Mouse (Mus musculus) right cerebral cortex, postnatal 10 days (tissue): ENCODE results near the gene Med26.

ENCODE experiments used
- DNase-seq, 2 experiments: peaks; one replicate each; pipeline ENCODE4 v3.0.0; 2021; ENCODE audit warnings: low spot score in 2 of 2

Gene Med26

DNA sequence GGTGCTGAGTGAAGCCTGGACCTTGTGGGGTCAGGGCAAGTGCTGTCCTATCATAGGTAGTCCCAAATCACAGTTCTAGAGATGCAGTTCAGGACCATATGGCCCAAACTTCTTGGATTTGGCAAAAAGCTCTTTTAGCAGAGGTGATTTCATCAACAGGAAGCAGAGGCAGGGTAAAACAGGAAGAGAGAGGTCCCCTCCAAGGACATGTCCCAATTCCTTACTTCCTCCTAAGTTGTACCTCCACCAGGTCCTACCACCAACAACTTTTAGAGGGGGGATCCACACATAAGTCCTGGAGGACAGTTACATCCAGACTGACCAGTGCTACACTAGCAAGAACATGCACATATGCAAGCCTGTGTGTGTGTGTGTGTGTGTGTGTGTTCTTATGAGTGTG is 61.1 kb downstream of the Med26 start:
- DNase-seq = no peak

DNA sequence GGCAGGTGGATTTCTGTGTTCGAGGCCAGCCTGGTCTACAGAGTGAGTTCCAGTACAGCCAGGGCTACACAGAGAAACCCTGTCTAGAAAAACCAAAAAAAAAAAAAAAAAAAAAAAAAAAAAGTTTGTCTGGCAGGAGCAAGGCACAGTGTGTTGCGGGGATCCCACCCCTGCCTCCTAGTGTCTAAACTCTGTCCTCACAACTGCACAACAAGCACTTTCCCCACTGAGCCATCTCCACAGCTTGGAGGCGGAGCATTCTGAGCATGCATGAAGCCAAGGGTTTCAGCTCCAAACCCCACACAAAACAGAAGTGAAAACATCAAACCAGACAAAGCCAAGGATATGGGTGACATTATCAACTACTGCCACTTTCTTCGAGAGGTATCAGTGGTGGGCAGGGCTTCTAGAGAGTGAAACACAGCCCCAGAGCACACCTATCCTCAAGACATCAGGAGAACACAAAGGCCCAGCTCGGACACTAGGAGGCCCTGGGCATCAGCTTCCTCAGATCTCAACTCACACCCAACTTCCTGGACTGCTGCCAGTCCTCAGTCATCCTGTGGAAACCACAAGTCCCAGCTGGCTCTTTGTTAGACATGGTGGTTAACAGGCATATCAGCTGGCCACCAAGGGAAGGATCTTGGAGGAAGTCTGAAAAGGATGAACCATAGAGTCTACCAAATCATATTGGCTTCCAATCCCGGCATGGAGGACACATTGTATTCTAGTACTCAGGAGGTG is 62.4 kb downstream of the Med26 start:
- peak; percentile 70 to 72 for DNase-seq

- peak; percentile 98 to 99 for DNase-seq
Observed at GRCm38 (mm10) chr8:72474826-72475546, 73.1 kb downstream of the Med26 start, which contains the start of gene Cherp. Cherp (minus strand) TSS chr8:72475226.

GRCm38 (mm10) chr8:72470684-72471083 is 77.4 kb downstream of the Med26 start:
- DNase-seq = no peak

DNA sequence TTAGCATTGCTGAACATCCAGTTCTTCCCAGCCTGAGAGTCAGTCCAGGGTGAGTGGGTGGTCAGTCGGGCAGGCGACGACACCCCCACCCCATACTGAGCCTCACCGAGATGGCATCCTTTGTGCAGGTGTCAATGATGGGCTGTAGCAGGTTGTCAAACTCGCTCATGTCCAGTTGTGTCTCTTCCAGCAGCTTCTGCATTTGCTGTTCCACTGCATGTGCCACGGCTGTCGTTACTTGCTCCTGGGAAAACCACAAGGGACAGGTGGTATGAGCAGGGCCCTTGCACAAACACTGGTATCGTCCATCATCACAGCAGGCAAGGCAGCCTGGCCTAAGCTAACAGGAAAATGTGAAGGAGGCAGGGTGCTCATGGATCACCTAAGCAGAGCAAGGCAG is 78.1 kb downstream of the Med26 start:
- no peak for DNase-seq

GRCm38 (mm10) chr8:72469243-72469642 is 78.8 kb downstream of the Med26 start:
- no peak for DNase-seq

- DNase-seq = no peak
Observed at GRCm38 (mm10) chr8:72464211-72464610, 83.9 kb downstream of the Med26 start.

DNA sequence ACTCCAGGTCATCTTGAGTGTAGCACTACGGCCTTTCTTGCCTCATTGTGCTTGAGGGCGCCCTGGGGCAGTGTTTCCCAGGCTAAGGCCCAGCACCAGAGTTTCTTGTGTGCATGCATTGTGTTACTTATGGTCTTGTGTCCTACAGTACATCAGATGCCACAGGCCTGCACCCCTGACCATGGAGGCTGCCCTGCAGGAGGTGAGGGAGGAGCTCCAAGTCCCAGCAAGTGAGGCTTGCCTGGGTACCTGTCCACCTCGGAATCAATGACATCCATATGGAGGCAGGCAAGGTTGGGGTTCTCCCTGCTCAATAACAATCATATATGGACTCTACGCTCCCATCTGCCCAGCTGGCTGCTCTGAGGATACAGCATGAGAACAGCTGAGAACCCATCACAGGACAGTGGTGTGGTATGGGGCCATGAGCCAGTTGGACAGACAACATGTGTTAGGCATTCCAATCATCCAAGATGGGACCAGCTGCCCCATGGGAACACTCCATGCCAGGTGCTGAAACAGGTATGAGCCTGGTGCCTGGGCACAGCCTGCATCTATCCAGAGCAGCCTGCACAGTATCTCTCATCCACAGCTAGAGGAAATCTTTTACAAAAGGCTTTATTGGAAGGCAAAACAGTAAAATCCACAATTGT is 88.1 kb downstream of the Med26 start:
- DNase-seq = no peak

DNA sequence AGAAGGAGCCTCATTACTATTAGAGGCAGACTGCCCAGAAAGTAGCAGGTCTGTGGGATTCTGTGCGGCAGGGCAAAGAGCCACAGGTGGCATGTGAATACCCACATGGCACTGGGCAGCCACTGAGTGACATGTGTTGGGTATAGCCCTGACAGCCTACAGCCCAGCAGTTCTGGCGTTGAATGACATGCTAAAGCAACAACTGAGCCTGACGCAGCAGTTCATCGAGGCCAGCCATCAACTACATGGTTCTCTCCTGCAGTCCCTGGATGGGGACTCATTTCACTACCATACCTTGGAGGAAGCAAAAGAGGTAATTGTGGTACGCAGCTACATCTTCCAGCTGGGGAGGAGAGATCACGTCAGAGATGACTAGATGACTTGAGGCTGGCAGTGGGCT is 89.6 kb downstream of the Med26 start:
- no peak for DNase-seq

- no peak for DNase-seq
Observed at GRCm38 (mm10) chr8:72457806-72458205, 90.3 kb downstream of the Med26 start.

- DNase-seq = no peak
Observed at GRCm38 (mm10) chr8:72455317-72455716, 92.8 kb downstream of the Med26 start.

DNA sequence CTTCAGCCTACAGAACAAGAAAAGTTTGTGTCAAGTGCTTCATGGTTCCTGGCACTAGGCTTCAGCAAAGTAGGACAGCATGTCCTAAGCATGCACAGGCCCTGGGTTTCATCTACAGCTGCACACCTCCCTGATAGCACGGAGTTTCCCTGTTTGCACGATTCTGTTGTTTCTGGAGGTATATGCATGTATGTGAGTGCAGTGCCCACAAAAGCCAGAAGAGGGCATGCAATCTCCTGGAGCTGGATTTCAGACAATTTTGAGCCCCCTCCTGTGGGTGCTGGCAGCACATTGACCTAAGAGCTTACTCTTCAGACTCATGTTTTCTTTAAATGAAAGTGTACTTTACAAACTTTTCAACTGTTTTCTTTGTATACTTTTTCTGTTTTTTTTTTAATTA is 94.2 kb downstream of the Med26 start:
- DNase-seq = no peak

GRCm38 (mm10) chr8:72451516-72451915 is 96.6 kb downstream of the Med26 start:
- DNase-seq = no peak

GRCm38 (mm10) chr8:72445071-72445470 is 103.0 kb downstream of the Med26 start:
- DNase-seq = no peak
